Mouse (Mus musculus) ovary, postnatal 14 days (tissue): ENCODE data around the gene Gk5.

Experiments
- DNase-seq: peaks from one replicate; pipeline ENCODE4 v3.0.0; 2022; ENCODE audit warnings: low spot score

Gk5 gene

GRCm38 (mm10) chr9:96223302-96223701 is 104.1 kb downstream of the Gk5 start:
- no peak for DNase-seq

DNA sequence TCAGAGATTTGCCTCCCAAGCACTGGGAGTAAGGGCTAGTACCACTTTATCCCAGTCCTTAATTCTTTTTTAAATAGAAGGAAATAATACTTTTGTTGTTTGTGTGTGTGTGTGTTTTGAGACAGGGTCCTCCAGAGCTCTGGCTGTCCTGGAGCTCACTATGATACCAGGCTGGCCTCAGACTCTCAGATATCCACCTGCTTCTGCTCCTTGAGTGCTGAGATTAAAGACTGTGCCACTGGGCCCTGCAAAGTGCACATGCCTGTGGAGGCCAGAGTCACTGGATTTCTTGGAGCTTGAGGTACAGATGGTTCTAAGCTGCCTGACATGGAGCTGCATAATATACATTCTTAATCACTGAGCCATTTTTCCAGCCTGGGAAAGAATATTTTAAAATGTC is 109.1 kb downstream of the Gk5 start:
- no peak for DNase-seq

GRCm38 (mm10) chr9:96230271-96230670 is 111.1 kb downstream of the Gk5 start:
- no peak for DNase-seq
